Mouse (Mus musculus) bone marrow macrophage, adult 2 months (primary cell): ENCODE measurements at regions not wholly inside any gene's neighbourhood (a gene's known extent, or its start where the extent isn't known, plus 50 kb on each side); places are given as distances from the start of the nearest gene placed in this dataset.

Experiments used
- H3K27ac ChIP-seq: 2 replicates; pipeline ENCODE4 v1.5.1; 2012; ENCODE audit warnings: low read depth, low read length; ENCODE audit not compliant: insufficient read depth
- H3K4me1 ChIP-seq: 2 replicates; pipeline ENCODE4 v1.6.1; 2012; ENCODE audit warnings: low read length; ENCODE audit not compliant: control insufficient read depth, insufficient read depth
- H3K4me3 ChIP-seq: 2 replicates; pipeline ENCODE4 v1.5.1; 2012; ENCODE audit warnings: mild to moderate bottlenecking, low read length, moderate library complexity; ENCODE audit not compliant: insufficient read depth
- CTCF ChIP-seq: IDR thresholded peaks from 2 replicates; pipeline ENCODE4 v1.5.1; 2012; ENCODE audit warnings: low read depth, mild to moderate bottlenecking, low read length, moderate library complexity
- POLR2A ChIP-seq: IDR thresholded peaks from 2 replicates; pipeline ENCODE4 v1.6.1; 2012; ENCODE audit warnings: mild to moderate bottlenecking, low read depth, low read length, borderline replicate concordance

GRCm38 (mm10) chr13:102103161-102103560 is 335.1 kb upstream of the Pik3r1 start:
- Histone ChIP-seq H3K4me1 (no peaks in the 10 kb centered on the region), H3K27ac (no peak overlapping the region), H3K4me3 (no peak overlapping the region)
- no peak for TF ChIP-seq CTCF
- no peak for TF ChIP-seq POLR2A

- Histone ChIP-seq H3K4me3 (no peak overlapping the region), H3K27ac (no peak overlapping the region), H3K4me1 (no peaks in the 10 kb centered on the region)
- TF ChIP-seq POLR2A (no peak), CTCF (no peak)
These were observed 338.2 kb upstream of the Pik3r1 start for GRCm38 (mm10) chr13:102106188-102106587.

DNA sequence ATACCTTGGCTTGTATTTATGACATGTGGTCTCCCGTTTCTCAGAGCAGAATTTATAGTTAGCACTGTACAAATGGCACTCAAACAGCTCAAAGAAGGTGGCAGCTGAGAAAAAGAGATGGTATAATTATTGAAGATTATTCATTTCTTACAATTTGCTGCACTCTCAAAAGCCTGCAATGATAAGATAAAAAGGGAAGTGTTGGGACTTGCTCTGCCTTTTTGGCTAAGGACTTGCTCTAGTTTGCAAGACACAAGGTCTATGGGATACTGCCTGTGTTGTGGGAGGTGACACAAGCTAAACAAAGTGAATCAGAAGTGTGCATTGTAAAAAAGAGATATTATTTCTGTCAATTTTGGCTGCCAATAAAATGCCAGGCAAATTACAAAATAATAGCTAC is 340.2 kb upstream of the Pik3r1 start:
- H3K4me1 ChIP-seq = no peaks in the 10 kb centered on the region
- no peak overlapping the region for H3K4me3 ChIP-seq
- H3K27ac ChIP-seq = no peak overlapping the region
- TF ChIP-seq CTCF (no peak), POLR2A (no peak)

DNA sequence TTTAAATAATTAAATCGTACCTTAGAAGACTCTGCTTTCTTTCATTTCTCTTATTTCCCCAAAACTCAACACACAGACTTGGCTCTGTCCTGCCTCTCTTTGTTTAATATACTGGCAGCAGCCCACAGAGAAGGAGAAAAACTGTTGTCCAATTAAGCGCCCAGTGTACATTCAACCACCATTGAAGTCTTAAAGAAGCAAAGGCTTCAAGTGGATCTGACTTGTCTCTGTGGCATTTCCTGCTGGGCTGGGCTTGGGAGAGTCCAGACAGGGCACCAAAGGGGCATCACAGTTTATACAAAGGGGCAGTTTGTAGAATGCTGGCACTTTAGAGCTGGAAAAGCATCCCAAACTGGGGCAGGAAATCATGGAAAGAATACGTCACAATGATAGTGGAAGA is 340.9 kb upstream of the Pik3r1 start:
- TF ChIP-seq POLR2A (no peak), CTCF (no peak)
- H3K27ac ChIP-seq = no peak overlapping the region
- H3K4me3 ChIP-seq = no peak overlapping the region
- H3K4me1 ChIP-seq = no peaks in the 10 kb centered on the region

GRCm38 (mm10) chr13:102113941-102114340 is 345.9 kb upstream of the Pik3r1 start:
- TF ChIP-seq CTCF = no peak
- TF ChIP-seq POLR2A = no peak
- Histone ChIP-seq H3K4me1 (no peaks in the 10 kb centered on the region), H3K4me3 (no peak overlapping the region), H3K27ac (no peak overlapping the region)

- H3K4me3 ChIP-seq = no peak overlapping the region
- H3K27ac ChIP-seq = no peak overlapping the region
- TF ChIP-seq POLR2A (no peak), CTCF (no peak)
- H3K4me1 ChIP-seq = no peaks in the 10 kb centered on the region
These were observed 354.3 kb upstream of the Pik3r1 start for GRCm38 (mm10) chr13:102122341-102122740.

- Histone ChIP-seq H3K4me3 (no peak overlapping the region), H3K27ac (no peak overlapping the region), H3K4me1 (no peaks in the 10 kb centered on the region)
- TF ChIP-seq CTCF = no peak
- no peak for TF ChIP-seq POLR2A
These were observed 360.0 kb upstream of the Pik3r1 start for GRCm38 (mm10) chr13:102127933-102128430.

DNA sequence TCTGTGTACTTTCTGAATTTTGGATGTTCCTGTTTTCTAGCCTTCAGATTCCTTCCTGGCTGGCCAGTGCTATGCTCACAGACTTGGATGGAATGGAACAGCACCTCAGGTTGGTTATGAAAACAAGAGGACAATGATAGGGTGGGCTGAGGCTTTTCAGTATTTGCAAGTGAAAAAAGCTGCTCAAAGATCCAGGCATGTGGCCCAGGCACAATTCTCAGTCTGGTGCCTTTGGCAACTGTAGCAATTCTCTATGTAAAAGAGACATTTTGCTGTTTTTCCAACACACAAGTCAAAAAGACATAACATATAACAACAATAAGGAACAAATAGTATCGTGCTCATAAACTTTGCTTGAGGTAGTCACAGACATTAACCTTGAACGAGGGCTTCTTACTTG is 363.4 kb upstream of the Pik3r1 start:
- TF ChIP-seq POLR2A = no peak
- no peak for TF ChIP-seq CTCF
- Histone ChIP-seq H3K27ac (no peak overlapping the region), H3K4me3 (no peak overlapping the region), H3K4me1 (no peaks in the 10 kb centered on the region)

- no peak for TF ChIP-seq POLR2A
- TF ChIP-seq CTCF = no peak
- Histone ChIP-seq H3K4me1 (no peaks in the 10 kb centered on the region), H3K4me3 (no peak overlapping the region), H3K27ac (no peak overlapping the region)
These were observed 364.1 kb upstream of the Pik3r1 start for GRCm38 (mm10) chr13:102132154-102132553.

GRCm38 (mm10) chr13:102132696-102133095 is 364.7 kb upstream of the Pik3r1 start:
- Histone ChIP-seq H3K27ac (no peak overlapping the region), H3K4me1 (no peaks in the 10 kb centered on the region), H3K4me3 (no peak overlapping the region)
- TF ChIP-seq CTCF = no peak
- no peak for TF ChIP-seq POLR2A

- Histone ChIP-seq H3K4me1 (no peaks in the 10 kb centered on the region), H3K27ac (no peak overlapping the region), H3K4me3 (no peak overlapping the region)
- TF ChIP-seq POLR2A = no peak
- TF ChIP-seq CTCF = no peak
These were observed 367.2 kb upstream of the Pik3r1 start for GRCm38 (mm10) chr13:102135210-102135609.

DNA sequence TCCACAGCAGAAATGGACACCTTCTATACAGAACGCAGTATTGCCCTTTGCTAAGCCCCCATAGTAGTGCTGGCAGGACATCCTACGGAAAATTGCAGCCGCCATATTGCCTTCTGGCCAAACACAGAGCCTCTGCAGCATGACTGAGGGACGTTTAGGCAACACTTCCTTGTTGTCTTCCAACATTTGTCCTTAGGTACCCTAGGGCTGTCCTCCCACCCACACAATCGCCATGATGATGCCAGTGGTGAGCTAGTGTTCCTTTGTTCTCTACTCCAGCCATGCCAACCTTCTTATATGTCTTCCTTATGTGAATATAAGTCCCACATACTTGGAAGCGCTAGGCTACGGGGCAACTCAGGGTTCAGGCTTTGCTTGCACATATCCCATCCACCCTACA is 375.0 kb upstream of the Pik3r1 start:
- no peak overlapping the region for H3K4me3 ChIP-seq
- no peak overlapping the region for H3K27ac ChIP-seq
- H3K4me1 ChIP-seq = no peaks in the 10 kb centered on the region
- TF ChIP-seq CTCF (no peak), POLR2A (no peak)
